ENCODE assay signal across 8 mouse cellular contexts in genomic region chr11:19203968-19204367, GRCm38 (mm10).
A peak's percentile ranks its signal among the peaks of the same experiment; 100 is the strongest.
DNase-seq lines count a peak whose midpoint lies in the region; ATAC-seq lines count a peak whose summit lies in the region.

No protein-coding gene starts in this region.

- DNase-seq in midbrain, embryonic 11.5 days (ENCODE audit: low spot score, missing footprints): peak; percentile 84
- peak; percentile 46 for DNase-seq in fibroblast of lung, adult 2 months (ENCODE audit: low read depth)
- peak; percentile 49 for DNase-seq in kidney, adult 18-20 months
- peak; percentile 41 to 69 for DNase-seq in left cerebral cortex, postnatal 10 days (ENCODE audit: extremely low spot score in 1 of 2, low spot score in 2 of 2)
- peak; percentile 77 to 84 for DNase-seq in right cerebral cortex, postnatal 10 days (ENCODE audit: low spot score in 2 of 2)
- no peak for DNase-seq in neural tube, embryonic 10.5 days (ENCODE audit: extremely low spot score, low spot score)
- DNase-seq in embryo, embryonic 11 days: no peak

- H3K4me1 ChIP-seq in midbrain, embryonic 11.5 days (ENCODE audit: control insufficient read depth, insufficient read depth, low read length): peaks cover 15% of the 10 kb centered on the region
- H3K4me1 ChIP-seq in midbrain, embryonic 13.5 days (replicated peaks): peaks cover 30% of the 10 kb centered on the region

- H3K9me3 ChIP-seq in midbrain, embryonic 11.5 days (ENCODE audit: control insufficient read depth, low read length): no peaks in the 10 kb centered on the region
- H3K9me3 ChIP-seq in midbrain, embryonic 13.5 days: no peaks in the 10 kb centered on the region

- H3K36me3 ChIP-seq in midbrain, embryonic 11.5 days (ENCODE audit: control insufficient read depth, insufficient read depth, low read length): no peaks in the 10 kb centered on the region
- no peaks in the 10 kb centered on the region for H3K36me3 ChIP-seq in midbrain, embryonic 13.5 days

- H3K27me3 ChIP-seq in midbrain, embryonic 11.5 days (ENCODE audit: control insufficient read depth, insufficient read depth, low read length): no peaks in the 10 kb centered on the region
- no peaks in the 10 kb centered on the region for H3K27me3 ChIP-seq in midbrain, embryonic 13.5 days

- H3K4me3 ChIP-seq in midbrain, embryonic 11.5 days (ENCODE audit: low read depth, low read length): no peak overlapping the region
- no peak overlapping the region for H3K4me3 ChIP-seq in midbrain, embryonic 13.5 days (replicated peaks)

- WGBS in midbrain, embryonic 11.5 days: 33% methylated on average over 5 of the region's 5 CpGs
- WGBS in midbrain, embryonic 13.5 days: 23% methylated on average over 5 of the region's 5 CpGs

- intact Hi-C loops in left cerebral cortex, postnatal 10 days (cut with DNase I): loop anchor here (5.0 kb wide), 1 partner anchor 177 kb away; no protein-coding TSS in a partner anchor

- no peak overlapping the region for H3K9ac ChIP-seq in midbrain, embryonic 11.5 days (ENCODE audit: low read length)
- no peak overlapping the region for H3K9ac ChIP-seq in midbrain, embryonic 13.5 days (replicated peaks)

- H3K4me2 ChIP-seq in midbrain, embryonic 11.5 days: no peak overlapping the region
- no peak overlapping the region for H3K4me2 ChIP-seq in midbrain, embryonic 13.5 days (replicated peaks)

- no peak overlapping the region for H3K27ac ChIP-seq in midbrain, embryonic 11.5 days (ENCODE audit: low read depth, low read length)
- no peak overlapping the region for H3K27ac ChIP-seq in midbrain, embryonic 13.5 days

- no peak for ATAC-seq in midbrain, embryonic 11.5 days (ENCODE audit: low FRiP score)
- ATAC-seq in midbrain, embryonic 13.5 days: no peak

Comparison
In these comparisons a context has a peak if more than half of its experiments do, and no peak if none do; other contexts are left out.
1. DNase-seq: peak in midbrain, embryonic 11.5 days (single experiment), fibroblast of lung, adult 2 months (single experiment), kidney, adult 18-20 months (single experiment), left cerebral cortex, postnatal 10 days (2 of 2) and right cerebral cortex, postnatal 10 days (2 of 2); none in neural tube, embryonic 10.5 days (single experiment) and embryo, embryonic 11 days (single experiment).